ENCODE assay signal across 22 mouse cellular contexts in the genomic region with DNA sequence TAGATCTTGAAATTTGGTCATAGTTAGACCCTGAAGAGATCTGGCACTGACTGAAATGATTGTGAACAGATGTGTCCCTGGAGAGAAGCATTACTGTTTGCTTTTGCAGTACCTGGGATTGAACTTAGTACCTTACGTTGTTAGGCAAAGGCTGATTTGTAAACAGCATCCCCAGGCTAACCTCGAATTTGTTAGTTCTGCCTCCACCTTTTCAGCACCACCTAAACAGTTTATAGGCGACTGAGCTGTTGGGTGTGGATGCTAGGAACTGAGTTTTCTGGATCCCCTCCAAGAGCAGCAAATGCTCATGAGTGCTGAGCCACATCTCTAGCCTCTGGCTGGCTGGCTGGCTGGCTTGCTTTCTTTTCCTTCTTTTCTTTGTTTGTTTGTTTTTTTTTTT. TPM values are rescaled to one million over a fixed set of nuclear protein-coding genes. Genes with fewer than 3 reads are reported as not detected.
A peak's percentile ranks its signal among the peaks of the same experiment; 100 is the strongest.
DNase-seq lines count a peak whose midpoint lies in the region; ATAC-seq lines count a peak whose summit lies in the region.
"Had no signal": no experiment of that assay in that cellular context is flagged by ENCODE, and none has a peak within 500 bp of the region (broad histone marks: within the 10 kb centered on the region; RNA-seq: fewer than 3 reads in every experiment).

No protein-coding gene starts in this region.

- 59% methylated on average over 3 of the region's 3 CpGs for WGBS in forebrain, embryonic 14.5 days
- WGBS in forebrain, embryonic 13.5 days, result 70% methylated on average over 3 of the region's 3 CpGs
- WGBS in liver, embryonic 12.5 days (ENCODE audit: insufficient replicate concordance), result 58% methylated on average over 3 of the region's 3 CpGs

- DNase-seq in forebrain, embryonic 14.5 days (ENCODE audit: low spot score), result peak; percentile 25
- peak; percentile 55 for DNase-seq in 3T3-L1 (ENCODE audit: low read depth, low spot score)
- no peak for DNase-seq in adrenal gland, adult 2 months
- DNase-seq in layer of hippocampus, postnatal 10 days (ENCODE audit: low spot score in 2 of 2), result no peak
- DNase-seq: cerebellum, adult 2 months; cerebellum, postnatal 36 days; gastrocnemius, postnatal 25 days; heart, adult 2 months; kidney, adult 9 months; kidney, postnatal 25 days; lung, postnatal 14 days; right cerebral cortex, postnatal 14 days; thymus, adult 2 months had no signal

- H3K4me3 ChIP-seq in forebrain, embryonic 14.5 days (ENCODE audit: low read depth, low read length), result no peak overlapping the region
- no peak overlapping the region for H3K4me3 ChIP-seq in forebrain, embryonic 13.5 days
- no peak overlapping the region for H3K4me3 ChIP-seq in liver, embryonic 12.5 days
- H3K4me3 ChIP-seq: erythroblast, embryonic 14.5 days; forebrain, embryonic 15.5 days; heart, adult 2 months; limb, embryonic 13.5 days; megakaryocyte, embryonic 14.5 days had no signal

- no peaks in the 10 kb centered on the region for H3K27me3 ChIP-seq in forebrain, embryonic 14.5 days (replicated peaks; ENCODE audit: control insufficient read depth, insufficient read depth, low read length)
- no peaks in the 10 kb centered on the region for H3K27me3 ChIP-seq in forebrain, embryonic 13.5 days
- no peaks in the 10 kb centered on the region for H3K27me3 ChIP-seq in liver, embryonic 12.5 days (replicated peaks)
- H3K27me3 ChIP-seq: forebrain, embryonic 15.5 days; limb, embryonic 13.5 days; megakaryocyte, embryonic 14.5 days had no signal

- no peak for ATAC-seq in forebrain, embryonic 14.5 days
- no peak for ATAC-seq in forebrain, embryonic 13.5 days
- ATAC-seq in liver, embryonic 12.5 days, result peak; percentile 49; the same call in 1 of the 2 replicates
- peak; percentile 63; the same call in 1 of the 2 replicates for ATAC-seq in megakaryocyte-erythroid progenitor cell, adult 5-6 weeks (replicated peaks; ENCODE audit: low FRiP score, low TSS enrichment, poor library complexity, severe bottlenecking)
- ATAC-seq: forebrain, embryonic 15.5 days; hindbrain, postnatal 0 days had no signal

- no peak overlapping the region for H3K9ac ChIP-seq in forebrain, embryonic 14.5 days (ENCODE audit: low read length)
- H3K9ac ChIP-seq in forebrain, embryonic 13.5 days, result no peak overlapping the region
- H3K9ac ChIP-seq in liver, embryonic 12.5 days, result no peak overlapping the region
- H3K9ac ChIP-seq: forebrain, embryonic 15.5 days; limb, embryonic 13.5 days had no signal

- H3K9me3 ChIP-seq in forebrain, embryonic 14.5 days (replicated peaks; ENCODE audit: control insufficient read depth, low read length), result no peaks in the 10 kb centered on the region
- no peaks in the 10 kb centered on the region for H3K9me3 ChIP-seq in forebrain, embryonic 13.5 days (replicated peaks)
- no peaks in the 10 kb centered on the region for H3K9me3 ChIP-seq in liver, embryonic 12.5 days (replicated peaks)
- H3K9me3 ChIP-seq: forebrain, embryonic 15.5 days; G1E; limb, embryonic 13.5 days; megakaryocyte, embryonic 14.5 days had no signal

- H3K36me3 ChIP-seq in forebrain, embryonic 14.5 days (ENCODE audit: control insufficient read depth, insufficient read depth, low read length), result no peaks in the 10 kb centered on the region; the same call in 1 of the 2 replicates
- peaks cover under 1% of the 10 kb centered on the region; the same call in 1 of the 2 replicates for H3K36me3 ChIP-seq in forebrain, embryonic 13.5 days (ENCODE audit: poor library complexity, severe bottlenecking)
- peaks cover 5% of the 10 kb centered on the region for H3K36me3 ChIP-seq in liver, embryonic 12.5 days
- H3K36me3 ChIP-seq: limb, embryonic 13.5 days had no signal

- no peak overlapping the region for H3K4me2 ChIP-seq in forebrain, embryonic 14.5 days (ENCODE audit: low read length)
- H3K4me2 ChIP-seq in forebrain, embryonic 13.5 days, result no peak overlapping the region
- no peak overlapping the region for H3K4me2 ChIP-seq in liver, embryonic 12.5 days
- H3K4me2 ChIP-seq: forebrain, embryonic 15.5 days; limb, embryonic 13.5 days had no signal

- H3K27ac ChIP-seq in forebrain, embryonic 14.5 days (ENCODE audit: low read depth, low read length), result no peak overlapping the region
- no peak overlapping the region for H3K27ac ChIP-seq in forebrain, embryonic 13.5 days
- H3K27ac ChIP-seq in liver, embryonic 12.5 days, result no peak overlapping the region
- H3K27ac ChIP-seq: forebrain, embryonic 15.5 days; heart, adult 2 months; hindbrain, postnatal 0 days; limb, embryonic 13.5 days had no signal

- H3K4me1 ChIP-seq in forebrain, embryonic 14.5 days (ENCODE audit: control insufficient read depth, insufficient read depth, low read length), result no peaks in the 10 kb centered on the region
- no peaks in the 10 kb centered on the region for H3K4me1 ChIP-seq in forebrain, embryonic 13.5 days
- H3K4me1 ChIP-seq in liver, embryonic 12.5 days, result 0 out of 2 replicates have a peak, but pooled peaks cover 4% of the 10 kb centered on the region
- H3K4me1 ChIP-seq: forebrain, embryonic 15.5 days; limb, embryonic 13.5 days had no signal

RNA-seq across cellular contexts. Expression of gene Usf3, which starts 7.9 kb away (rescaled TPM):
- polyA plus RNA-seq in forebrain, embryonic 14.5 days (2014; fragmentation: Nextera tagmentation; extraction: Ambion mirVana), result 4.3 and 4.6 TPM in 2 replicates
- 3.3 and 3.7 TPM in 2 replicates for polyA plus RNA-seq in forebrain, embryonic 13.5 days (2015; fragmentation: Nextera tagmentation; extraction: Ambion mirVana)
- polyA plus RNA-seq in liver, embryonic 12.5 days (2016; fragmentation: Nextera tagmentation; extraction: Ambion mirVana), result 2.5 and 2.9 TPM in 2 replicates
- 41.1 and 42.8 TPM in 2 replicates for total RNA-seq in megakaryocyte-erythroid progenitor cell, adult 5-6 weeks (2014; fragmentation: Nextera tagmentation)
- total RNA-seq in megakaryocyte-erythroid progenitor cell, adult 5-6 weeks (2017), result 17.2 and 17.8 TPM in 2 replicates
- 10 to 100 TPM; 17.0 to 24.6 TPM for total RNA-seq in adrenal gland, adult 2 months (2021)
- polyA plus RNA-seq in adrenal gland, adult 2 months (2012; rRNA removed), result 3.1 and 5.0 TPM in 2 replicates
- 10 to 100 TPM; 33.2 to 35.1 TPM for total RNA-seq in layer of hippocampus, postnatal 10 days (2021)

RNA-seq across cellular contexts. Expression of gene Naa50, which starts 25.6 kb away (rescaled TPM):
- polyA plus RNA-seq in forebrain, embryonic 14.5 days (2014; fragmentation: Nextera tagmentation; extraction: Ambion mirVana), result 39.6 and 44.8 TPM in 2 replicates
- polyA plus RNA-seq in forebrain, embryonic 13.5 days (2015; fragmentation: Nextera tagmentation; extraction: Ambion mirVana), result 90.4 and 95.0 TPM in 2 replicates
- polyA plus RNA-seq in liver, embryonic 12.5 days (2016; fragmentation: Nextera tagmentation; extraction: Ambion mirVana), result 129 and 132 TPM in 2 replicates
- 116 and 124 TPM in 2 replicates for total RNA-seq in megakaryocyte-erythroid progenitor cell, adult 5-6 weeks (2014; fragmentation: Nextera tagmentation)
- 153 and 162 TPM in 2 replicates for total RNA-seq in megakaryocyte-erythroid progenitor cell, adult 5-6 weeks (2017)
- total RNA-seq in adrenal gland, adult 2 months (2021), result 10 to 100 TPM; 73.5 to 81.3 TPM
- 14.6 and 22.8 TPM in 2 replicates for polyA plus RNA-seq in adrenal gland, adult 2 months (2012; rRNA removed)
- total RNA-seq in layer of hippocampus, postnatal 10 days (2021), result 10 to 100 TPM; 53.4 to 54.8 TPM

RNA-seq across cellular contexts. Expression of gene Atp6v1a, which starts 25.7 kb away (rescaled TPM):
- polyA plus RNA-seq in forebrain, embryonic 14.5 days (2014; fragmentation: Nextera tagmentation; extraction: Ambion mirVana), result 125 and 127 TPM in 2 replicates
- 63.6 and 73.3 TPM in 2 replicates for polyA plus RNA-seq in forebrain, embryonic 13.5 days (2015; fragmentation: Nextera tagmentation; extraction: Ambion mirVana)
- polyA plus RNA-seq in liver, embryonic 12.5 days (2016; fragmentation: Nextera tagmentation; extraction: Ambion mirVana), result 27.2 and 28.0 TPM in 2 replicates
- total RNA-seq in megakaryocyte-erythroid progenitor cell, adult 5-6 weeks (2014; fragmentation: Nextera tagmentation), result 20.8 and 28.8 TPM in 2 replicates
- 50.4 and 76.9 TPM in 2 replicates for total RNA-seq in megakaryocyte-erythroid progenitor cell, adult 5-6 weeks (2017)
- 100 to 1,000 TPM; 140 to 162 TPM for total RNA-seq in adrenal gland, adult 2 months (2021)
- polyA plus RNA-seq in adrenal gland, adult 2 months (2012; rRNA removed), result 10.5 and 12.9 TPM in 2 replicates
- total RNA-seq in layer of hippocampus, postnatal 10 days (2021), result 100 to 1,000 TPM; 360 to 444 TPM

Comparison
In these comparisons a context has a peak if more than half of its experiments do, and no peak if none do; other contexts are left out.
1. ATAC-seq: peak in liver, embryonic 12.5 days (single experiment) and megakaryocyte-erythroid progenitor cell, adult 5-6 weeks (single experiment); none in forebrain, embryonic 14.5 days (single experiment) and forebrain, embryonic 13.5 days (single experiment).
2. DNase-seq: peak in forebrain, embryonic 14.5 days (single experiment) and 3T3-L1 (single experiment); none in adrenal gland, adult 2 months (single experiment) and layer of hippocampus, postnatal 10 days (0 of 2).